Mouse (Mus musculus) layer of hippocampus, adult 11-12 months (tissue): Measurements from ENCODE around the gene Prdx3.
"Not testable (repeated sequence)": the region's sequence is repeated elsewhere in the genome, so short reads cannot be mapped to it uniquely, and the experiment has no call there.

Source experiments
- DNase-seq: peaks from one replicate; pipeline ENCODE4 v3.0.0; 2022; ENCODE audit warnings: low spot score

Prdx3 gene

DNA sequence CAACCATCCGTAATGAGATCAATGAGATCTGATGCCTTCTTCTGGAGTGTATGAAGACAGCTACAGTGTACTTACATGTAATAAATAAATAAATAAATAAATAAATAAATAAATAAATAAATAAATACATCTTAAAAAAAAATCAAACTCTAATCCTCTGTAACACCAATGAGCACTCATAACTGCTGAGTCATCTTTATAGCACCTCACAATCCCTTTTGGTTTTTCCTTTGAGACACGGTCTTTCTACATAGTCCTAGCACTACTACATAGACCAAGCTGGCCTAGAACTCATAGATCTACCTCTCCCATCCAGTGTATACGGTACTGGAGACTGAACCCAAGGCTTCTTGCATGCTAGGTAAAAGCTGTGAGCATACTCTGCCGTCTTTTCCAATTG lies 8.2 kb downstream of the Prdx3 start:
- DNase-seq, result not testable (repeated sequence)

DNA sequence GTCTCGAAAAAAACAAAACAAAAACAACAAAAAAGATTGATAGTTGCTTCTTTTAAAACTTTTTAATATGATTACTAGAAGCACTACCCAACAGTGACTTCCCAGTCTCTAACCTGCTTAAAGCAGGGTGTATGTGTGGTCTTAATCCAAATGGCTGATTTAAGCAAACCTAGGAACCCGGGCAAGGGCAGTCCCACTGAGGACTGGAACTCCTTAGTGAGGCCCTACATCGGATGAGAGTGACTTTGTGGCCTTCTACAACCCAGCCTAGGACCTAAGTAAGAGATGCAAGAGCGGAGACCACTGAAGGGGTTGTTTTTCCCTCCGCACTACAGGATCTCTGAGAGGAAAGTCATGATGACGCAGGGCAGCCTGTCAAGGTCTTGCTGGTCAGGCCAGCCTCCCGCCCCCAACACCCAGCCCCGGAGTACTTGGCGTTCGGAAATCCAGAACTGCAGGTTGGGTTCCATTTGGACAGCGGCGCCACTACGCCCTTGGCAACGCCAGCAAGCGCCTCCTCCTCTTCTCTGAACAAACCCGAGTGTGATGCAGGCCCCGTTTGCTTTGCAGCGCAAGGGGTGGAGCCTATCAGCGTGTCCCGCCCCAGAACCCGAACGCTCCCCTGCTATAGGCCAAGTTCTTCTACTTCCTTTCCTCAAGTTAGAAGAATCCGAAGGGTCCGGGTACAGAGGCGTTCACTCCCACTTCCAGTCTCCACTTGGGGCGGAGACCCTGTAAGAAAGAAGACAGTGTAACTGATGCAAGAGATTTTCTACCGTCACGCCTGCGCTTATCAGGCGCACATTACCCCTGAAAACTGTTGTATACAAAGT lies 13.3 kb downstream of the Prdx3 start, which contains the start of gene Sfxn4:
TSS of gene Sfxn4 (minus strand) at position 612 of the 833 bp plus-strand sequence.
- DNase-seq, result peak; percentile 93

DNA sequence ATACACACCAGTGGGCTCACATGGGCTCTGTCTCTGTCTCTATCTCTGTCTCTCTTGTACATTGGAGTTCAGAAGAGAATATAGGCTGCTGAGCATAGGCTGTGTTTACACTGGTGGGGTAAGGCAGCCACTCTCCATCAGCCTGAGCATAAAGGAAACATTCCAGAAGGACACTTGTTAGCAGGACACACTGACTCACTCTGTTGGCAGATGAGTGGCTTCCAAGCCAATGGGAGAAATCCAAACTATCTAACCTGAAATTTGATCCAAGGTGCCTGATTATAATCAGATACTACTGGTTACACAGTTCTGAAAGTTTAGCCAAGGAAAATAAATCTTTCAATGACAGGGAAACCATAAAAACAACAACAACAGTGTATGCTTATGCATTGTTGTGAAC lies 28.6 kb downstream of the Prdx3 start:
- no peak for DNase-seq

DNA sequence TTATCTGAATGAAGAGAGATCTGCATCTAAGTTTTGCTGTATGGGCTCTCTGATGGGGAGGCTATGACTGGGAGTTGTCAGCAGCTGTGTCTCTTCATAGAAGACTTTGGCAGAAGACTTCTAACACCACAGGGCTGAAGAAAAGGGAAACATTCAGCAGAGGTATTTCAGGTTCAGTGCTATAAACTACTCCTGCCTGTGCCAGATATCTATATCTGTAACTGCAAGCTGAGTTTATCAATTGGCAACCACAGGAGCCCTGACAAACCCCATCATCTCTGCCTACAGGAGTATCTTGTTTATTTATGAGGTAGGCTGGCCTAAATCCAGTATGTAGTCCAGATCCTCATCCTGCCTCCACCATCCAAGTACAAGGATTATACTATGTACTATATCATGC lies 31.0 kb downstream of the Prdx3 start:
- no peak for DNase-seq

DNA sequence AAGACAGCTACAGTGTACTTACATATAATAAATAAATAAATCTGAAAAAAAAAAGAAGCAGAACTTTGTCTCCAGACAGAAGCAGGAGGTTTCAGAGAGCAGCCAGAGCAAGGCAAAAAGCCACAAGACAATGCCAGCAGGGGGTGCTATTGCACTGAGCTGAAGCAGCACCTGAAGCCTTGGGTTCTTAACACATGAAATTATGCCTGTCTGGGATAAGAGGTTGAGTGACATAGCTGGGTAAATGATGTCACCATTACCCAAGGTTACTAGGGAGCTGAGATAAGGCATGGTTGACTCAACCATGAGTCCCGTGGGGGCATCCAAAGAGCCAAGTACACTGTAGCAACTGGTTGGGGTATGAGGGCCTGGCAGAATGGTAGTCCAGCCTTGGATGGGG lies 36.6 kb downstream of the Prdx3 start:
- peak; percentile 68 for DNase-seq

DNA sequence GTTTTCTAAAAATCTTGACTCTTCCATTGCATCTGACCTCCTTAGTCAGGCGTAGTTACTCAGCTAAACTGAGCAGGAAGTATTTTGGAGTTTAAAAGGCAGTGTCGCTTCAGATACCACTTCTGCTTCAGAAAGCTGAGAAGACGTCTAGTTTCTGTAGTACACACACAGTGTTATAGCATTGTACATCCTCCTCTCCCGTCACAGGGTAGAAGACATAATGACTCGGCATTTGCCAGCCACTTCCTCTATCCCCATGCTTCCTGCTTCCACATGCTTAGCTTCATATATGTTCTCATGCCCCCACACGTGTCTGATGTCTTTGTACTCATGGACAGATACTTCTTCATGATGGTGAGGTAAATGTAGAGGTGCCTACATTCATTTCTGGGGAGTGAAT lies 55.7 kb downstream of the Prdx3 start:
- no peak for DNase-seq
